Mouse (Mus musculus) CH12.LX (cell line): ENCODE measurements around the gene Oprm1.

Source experiments
- CHD1 ChIP-seq: IDR thresholded peaks from 2 replicates; pipeline ENCODE4 v1.6.1; 2012; ENCODE audit warnings: low read depth, low read length, improper control_type of control experiment, inconsistent platforms
- CTCF ChIP-seq, 2 experiments: IDR thresholded peaks in 1 of 2; conservative IDR thresholded peaks in 1 of 2; 2 replicates each; pipeline ENCODE4 v1.5.1; 2011 to 2012; ENCODE audit warnings: low read depth in 2 of 2, low read length in 2 of 2, improper control_type of control experiment in 1 of 2, inconsistent platforms in 1 of 2, mild to moderate bottlenecking in 1 of 2, moderate library complexity in 1 of 2
- ELF1 ChIP-seq: IDR thresholded peaks from 2 replicates; pipeline ENCODE4 v1.6.1; 2014; ENCODE audit warnings: low read depth, mild to moderate bottlenecking, inconsistent platforms, low read length, improper control_type of control experiment
- EP300 ChIP-seq: IDR thresholded peaks from 2 replicates; pipeline ENCODE4 v1.6.1; 2011; ENCODE audit warnings: low read length, improper control_type of control experiment
- HCFC1 ChIP-seq: IDR thresholded peaks from 2 replicates; pipeline ENCODE4 v1.6.1; 2012; ENCODE audit warnings: low read depth, mild to moderate bottlenecking, inconsistent platforms, low read length, improper control_type of control experiment
- MEF2A ChIP-seq: IDR thresholded peaks from 2 replicates; pipeline ENCODE4 v1.6.1; 2014; ENCODE audit warnings: low read depth, mild to moderate bottlenecking, inconsistent platforms, low read length, improper control_type of control experiment, borderline replicate concordance
- MXI1 ChIP-seq: IDR thresholded peaks from 2 replicates; pipeline ENCODE4 v1.6.1; 2011; ENCODE audit warnings: mild to moderate bottlenecking, low read depth, low read length, improper control_type of control experiment
- NELFE ChIP-seq: IDR thresholded peaks from 2 replicates; pipeline ENCODE4 v1.6.1; 2011; ENCODE audit warnings: low read depth, low read length, improper control_type of control experiment
- PAX5 ChIP-seq: IDR thresholded peaks from 2 replicates; pipeline ENCODE4 v1.6.1; 2012; ENCODE audit warnings: low read length, inconsistent platforms, mixed read lengths
- RAD21 ChIP-seq: IDR thresholded peaks from 2 replicates; pipeline ENCODE4 v1.6.1; 2011; ENCODE audit warnings: low read depth, mild to moderate bottlenecking, low read length, improper control_type of control experiment, moderate library complexity

DNA sequence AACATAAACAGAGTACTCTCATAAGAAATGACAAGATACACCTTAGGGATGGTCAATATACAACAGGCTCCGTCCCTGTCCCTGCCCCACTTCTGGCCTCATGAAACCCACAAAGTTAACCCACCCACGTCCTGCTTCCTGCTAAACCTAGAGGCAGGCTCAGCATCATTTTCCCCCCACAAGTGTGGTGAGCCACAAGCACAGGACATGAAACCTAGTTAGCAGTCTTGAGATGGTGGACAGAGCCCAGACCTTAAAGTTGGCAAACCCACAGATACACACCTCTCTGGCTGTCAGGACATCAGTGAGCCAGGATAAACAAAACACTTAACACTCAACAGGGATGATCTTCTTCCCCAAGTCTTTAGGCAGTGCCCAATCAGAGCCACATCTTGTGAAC, 198.1 kb downstream of the Oprm1 start:
- TF ChIP-seq HCFC1 (no peak), MXI1 (no peak), CTCF (conservative IDR thresholded peaks at IDR 0.05 in 1 of 2, IDR thresholded peaks at IDR 0.05 in 1 of 2; ENCODE audit: low read depth in 2 of 2, low read length in 2 of 2) (no peak), ELF1 (no peak), EP300 (no peak), PAX5 (no peak), NELFE (no peak), RAD21 (no peak), MEF2A (no peak), CHD1 (no peak)
